Mouse (Mus musculus) cerebellum, adult 2 months (tissue): Measurements from ENCODE around the gene Cbln4.

Experiments
- CTCF ChIP-seq: fragments of 200-500 bp; IDR thresholded peaks from 2 replicates; pipeline ENCODE4 v1.5.1; 2011; ENCODE audit warnings: low read depth, mild to moderate bottlenecking, control low read depth, low read length, moderate library complexity, borderline replicate concordance; ENCODE audit not compliant: insufficient read depth
- POLR2A ChIP-seq: fragments of 200-500 bp; IDR thresholded peaks from 2 replicates; pipeline ENCODE4 v1.6.1; 2011; ENCODE audit warnings: low read length, control low read depth, borderline replicate concordance; ENCODE audit not compliant: insufficient read depth

DNA sequence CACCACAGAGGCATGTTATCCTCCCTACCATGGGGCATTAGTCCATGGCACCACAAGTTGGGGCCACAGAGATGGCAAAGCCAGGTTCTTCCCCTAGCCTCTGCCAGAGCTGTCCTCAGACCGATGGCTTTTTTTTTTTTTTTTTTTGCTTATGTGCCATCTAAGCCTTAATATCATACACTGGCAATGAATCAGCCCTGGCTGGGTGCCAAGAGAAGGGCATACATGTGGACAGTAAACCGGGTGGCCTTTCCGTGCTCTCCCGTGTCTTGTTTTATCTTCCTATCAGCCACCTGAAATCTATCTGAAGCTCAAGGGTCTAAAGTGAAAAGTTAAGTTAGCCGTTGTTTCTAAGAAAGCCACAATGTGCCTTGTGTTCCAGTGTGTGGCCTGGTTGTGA, 3.7 kb downstream of the Cbln4 start:
- TF ChIP-seq POLR2A, result no peak
- no peak for TF ChIP-seq CTCF
